9 mouse cellular contexts compared by ENCODE assay signal in the genomic region with DNA sequence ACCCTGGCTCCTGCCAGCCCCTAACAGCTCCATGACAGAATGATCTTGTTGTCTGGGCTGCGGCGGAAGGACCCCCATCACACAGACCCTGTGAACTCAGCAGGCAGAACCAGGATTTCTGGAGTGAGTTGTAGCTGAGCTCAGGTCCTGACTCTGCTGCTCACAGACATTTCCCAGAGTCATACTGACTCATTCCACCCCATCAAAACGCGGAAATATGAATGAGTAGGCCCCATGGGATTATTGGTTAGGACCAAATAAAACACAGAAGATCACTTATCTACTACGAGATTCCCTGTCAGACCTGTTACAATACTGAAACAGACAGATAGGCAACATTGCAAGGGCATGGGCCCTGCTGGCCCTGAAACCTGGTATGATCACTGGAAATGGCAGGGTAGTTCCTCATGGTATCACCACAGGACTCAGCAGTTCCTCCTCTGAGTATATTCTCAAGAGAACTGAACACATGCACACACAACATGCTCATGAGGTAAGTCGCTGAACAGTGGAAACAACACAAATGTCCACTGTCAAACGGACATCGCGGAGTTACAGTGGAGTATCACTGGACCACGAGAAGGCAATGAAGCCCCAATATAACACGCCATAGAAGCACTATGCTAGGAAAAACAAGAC. TPM values are rescaled to one million over a fixed set of nuclear protein-coding genes. Genes with fewer than 3 reads are reported as not detected.
DNase-seq lines count a peak whose midpoint lies in the region; ATAC-seq lines count a peak whose summit lies in the region.
"Had no signal": no experiment of that assay in that cellular context is flagged by ENCODE, and none has a peak within 500 bp of the region (broad histone marks: within the 10 kb centered on the region; RNA-seq: fewer than 3 reads in every experiment).

No protein-coding gene starts in this region.

- no peaks in the 10 kb centered on the region for H3K9me3 ChIP-seq in midbrain, embryonic 10.5 days (replicated peaks)
- no peaks in the 10 kb centered on the region for H3K9me3 ChIP-seq in midbrain, embryonic 11.5 days (ENCODE audit: control insufficient read depth, low read length)
- no peaks in the 10 kb centered on the region for H3K9me3 ChIP-seq in forebrain, embryonic 13.5 days (replicated peaks)
- H3K9me3 ChIP-seq in liver, embryonic 12.5 days (replicated peaks): no peaks in the 10 kb centered on the region

- DNase-seq in midbrain, embryonic 10.5 days (ENCODE audit: low spot score): no peak
- no peak for DNase-seq in midbrain, embryonic 11.5 days (ENCODE audit: low spot score, missing footprints)
- peak; percentile 13 for DNase-seq in splenic B cell, adult 2 months (ENCODE audit: low read depth, low spot score)
- DNase-seq in left cerebral cortex, postnatal 10 days (ENCODE audit: extremely low spot score in 1 of 2, low spot score in 2 of 2): no peak
- DNase-seq in lung, adult 18-20 months: no peak

- intact Hi-C loops in left cerebral cortex, postnatal 10 days (cut with DNase I): no loop called here

- H3K4me3 ChIP-seq in midbrain, embryonic 10.5 days: no peak overlapping the region
- no peak overlapping the region for H3K4me3 ChIP-seq in midbrain, embryonic 11.5 days (ENCODE audit: low read depth, low read length)
- no peak overlapping the region for H3K4me3 ChIP-seq in forebrain, embryonic 13.5 days
- no peak overlapping the region for H3K4me3 ChIP-seq in liver, embryonic 12.5 days

- H3K36me3 ChIP-seq in midbrain, embryonic 10.5 days: peaks cover 31% of the 10 kb centered on the region
- H3K36me3 ChIP-seq in midbrain, embryonic 11.5 days (ENCODE audit: control insufficient read depth, insufficient read depth, low read length): no peaks in the 10 kb centered on the region
- peaks cover 18% of the 10 kb centered on the region; the same call in 1 of the 2 replicates for H3K36me3 ChIP-seq in forebrain, embryonic 13.5 days (ENCODE audit: poor library complexity, severe bottlenecking)
- peaks cover 28% of the 10 kb centered on the region for H3K36me3 ChIP-seq in liver, embryonic 12.5 days
- no peaks in the 10 kb centered on the region for H3K36me3 ChIP-seq in splenic B cell, adult 2 months (ENCODE audit: control insufficient read depth, insufficient read depth, low read length, poor library complexity, severe bottlenecking)

- H3K4me1 ChIP-seq in midbrain, embryonic 10.5 days: peaks cover 20% of the 10 kb centered on the region
- H3K4me1 ChIP-seq in midbrain, embryonic 11.5 days (ENCODE audit: control insufficient read depth, insufficient read depth, low read length): no peaks in the 10 kb centered on the region
- peaks cover 35% of the 10 kb centered on the region for H3K4me1 ChIP-seq in forebrain, embryonic 13.5 days
- H3K4me1 ChIP-seq in liver, embryonic 12.5 days: peaks cover 97% of the 10 kb centered on the region

- no peak overlapping the region for H3K4me2 ChIP-seq in midbrain, embryonic 11.5 days
- H3K4me2 ChIP-seq in forebrain, embryonic 13.5 days: no peak overlapping the region
- H3K4me2 ChIP-seq in liver, embryonic 12.5 days: no peak overlapping the region

- H3K27me3 ChIP-seq in midbrain, embryonic 10.5 days (ENCODE audit: low read depth, poor library complexity, severe bottlenecking): no peaks in the 10 kb centered on the region
- no peaks in the 10 kb centered on the region for H3K27me3 ChIP-seq in midbrain, embryonic 11.5 days (ENCODE audit: control insufficient read depth, insufficient read depth, low read length)
- no peaks in the 10 kb centered on the region for H3K27me3 ChIP-seq in forebrain, embryonic 13.5 days
- no peaks in the 10 kb centered on the region for H3K27me3 ChIP-seq in liver, embryonic 12.5 days (replicated peaks)
- no peaks in the 10 kb centered on the region for H3K27me3 ChIP-seq in splenic B cell, adult 2 months (ENCODE audit: control insufficient read depth, insufficient read depth, low read length, poor library complexity, severe bottlenecking)

- WGBS in midbrain, embryonic 10.5 days: 92% methylated on average over 11 of the region's 11 CpGs
- WGBS in midbrain, embryonic 11.5 days: 88% methylated on average over 11 of the region's 11 CpGs
- WGBS in forebrain, embryonic 13.5 days: 88% methylated on average over 11 of the region's 11 CpGs
- 49% methylated on average over 11 of the region's 11 CpGs for WGBS in liver, embryonic 12.5 days (ENCODE audit: insufficient replicate concordance)

- H3K27ac ChIP-seq in midbrain, embryonic 10.5 days (replicated peaks): peak overlapping the region; percentile 57
- H3K27ac ChIP-seq in midbrain, embryonic 11.5 days (ENCODE audit: low read depth, low read length): no peak overlapping the region
- H3K27ac ChIP-seq in forebrain, embryonic 13.5 days: peak overlapping the region; percentile 62
- peak overlapping the region; percentile 100 for H3K27ac ChIP-seq in liver, embryonic 12.5 days
- H3K27ac ChIP-seq: kidney, postnatal 0 days had no signal

- no peak for ATAC-seq in midbrain, embryonic 11.5 days (ENCODE audit: low FRiP score)
- ATAC-seq in forebrain, embryonic 13.5 days: no peak
- no peak for ATAC-seq in liver, embryonic 12.5 days
- no peak for ATAC-seq in inflammation-experienced regulatory T-cells, adult 6 months

- H3K9ac ChIP-seq in midbrain, embryonic 11.5 days (ENCODE audit: low read length): no peak overlapping the region
- peak overlapping the region; percentile 43; the same call in 1 of the 2 replicates for H3K9ac ChIP-seq in forebrain, embryonic 13.5 days
- peak overlapping the region; percentile 40; the same call in 1 of the 2 replicates for H3K9ac ChIP-seq in liver, embryonic 12.5 days

RNA-seq across cellular contexts. Expression of a gene that starts 40.4 kb away (rescaled TPM):
- polyA plus RNA-seq in midbrain, embryonic 10.5 days (2016; fragmentation: Nextera tagmentation; extraction: Ambion mirVana): 19.0 and 23.5 TPM in 2 replicates
- polyA plus RNA-seq in midbrain, embryonic 11.5 days (2014; fragmentation: Nextera tagmentation; extraction: Ambion mirVana): 36.6 and 38.1 TPM in 2 replicates
- polyA plus RNA-seq in forebrain, embryonic 13.5 days (2015; fragmentation: Nextera tagmentation; extraction: Ambion mirVana): 61.3 and 63.9 TPM in 2 replicates
- 21.3 and 21.6 TPM in 2 replicates for polyA plus RNA-seq in liver, embryonic 12.5 days (2016; fragmentation: Nextera tagmentation; extraction: Ambion mirVana)
- total RNA-seq in left cerebral cortex, postnatal 10 days (2021): 100 to 1,000 TPM; 108 to 114 TPM
- 1 to 10 TPM in 2 of 3 experiments, under 1 TPM in 1; 0.80 to 2.0 (median 1.9) TPM for polyA plus RNA-seq in inflammation-experienced regulatory T-cells, adult 6 months (2017; shearing (Covaris generic))
